Mouse (Mus musculus) lung, adult 2 months (tissue): ENCODE measurements around the gene Ezh1. TPM values are rescaled to one million over a fixed set of nuclear protein-coding genes. Genes with fewer than 3 reads are reported as not detected.

Experiments
- DNase-seq: peaks from one replicate; pipeline ENCODE4 v3.0.0; 2022
- H3K4me1 ChIP-seq: fragments of 200-500 bp; 2 replicates; pipeline ENCODE4 v1.6.1; 2011; ENCODE audit warnings: low read length; ENCODE audit not compliant: control insufficient read depth, insufficient read depth
- H3K4me3 ChIP-seq: fragments of 200-500 bp; replicated peaks from 2 replicates; pipeline ENCODE3; 2011; ENCODE audit warnings: low read depth, mild to moderate bottlenecking, control low read depth, low read length; ENCODE audit errors: extremely low read depth
- CTCF ChIP-seq: fragments of 200-500 bp; IDR thresholded peaks from 2 replicates; pipeline ENCODE4 v1.5.1; 2011; ENCODE audit warnings: mild to moderate bottlenecking, low read length, control low read depth; ENCODE audit not compliant: insufficient read depth
- POLR2A ChIP-seq: fragments of 200-500 bp; IDR thresholded peaks from 2 replicates; pipeline ENCODE4 v1.6.1; 2011; ENCODE audit warnings: low read depth, mild to moderate bottlenecking, control low read depth, low read length, borderline replicate concordance; ENCODE audit errors: extremely low read depth
- WGBS: fragments of 180-500 bp; shearing (Covaris S2); methylation state at CpG from one replicate; pipeline ENCODE4 v1.1.7; 2018; 5-methylcytosine and 5-hydroxymethylcytosine counted together
- polyA plus RNA-seq: library from polyadenylated mRNA; depleted of rRNA; stranded (reverse); fragments of >200 nt; gene quantifications from 2 replicates; pipeline ENCODE4 v1.2.3, GENCODE M21; 2012

Gene Ezh1
- polyA plus RNA-seq, 1 experiment, result 50.1 TPM

DNA sequence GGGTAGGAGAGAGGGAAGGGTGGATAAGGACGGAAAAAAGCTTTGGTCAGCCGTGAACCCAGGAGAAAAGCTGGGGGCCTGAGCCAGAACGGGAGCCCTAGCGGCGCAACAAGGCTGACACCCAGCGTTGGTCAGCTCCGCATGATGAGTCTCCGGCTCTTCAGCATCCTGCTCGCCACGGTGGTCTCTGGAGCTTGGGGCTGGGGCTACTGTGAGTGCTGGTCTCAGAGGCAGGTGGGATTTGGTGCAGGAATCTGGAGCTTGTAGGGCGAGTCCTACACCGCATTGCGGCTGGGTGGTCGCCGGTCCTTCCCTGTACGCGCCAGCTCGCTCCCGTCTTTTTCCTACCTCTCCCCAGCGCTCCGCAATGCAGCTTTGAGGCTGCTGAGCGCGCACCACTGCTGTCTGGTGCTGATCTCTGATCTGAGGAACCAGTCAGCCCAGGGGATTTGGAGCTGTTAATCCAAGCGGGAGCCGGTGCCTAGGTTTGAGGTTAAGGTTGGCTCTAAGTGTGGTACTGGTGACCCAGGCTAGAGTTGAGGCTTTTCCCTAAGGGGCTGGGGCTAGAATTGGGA, 50.1 kb downstream of the Ezh1 start:
- H3K4me3 ChIP-seq, result no peak overlapping the region
- no peak for TF ChIP-seq POLR2A
- 0 out of 2 replicates have a peak, but pooled peaks have one; percentile 21 for TF ChIP-seq CTCF
- DNase-seq, result no peak
- H3K4me1 ChIP-seq, result peaks cover 18% of the 10 kb centered on the region
- WGBS, result 2% methylated on average over 25 of the region's 25 CpGs

DNA sequence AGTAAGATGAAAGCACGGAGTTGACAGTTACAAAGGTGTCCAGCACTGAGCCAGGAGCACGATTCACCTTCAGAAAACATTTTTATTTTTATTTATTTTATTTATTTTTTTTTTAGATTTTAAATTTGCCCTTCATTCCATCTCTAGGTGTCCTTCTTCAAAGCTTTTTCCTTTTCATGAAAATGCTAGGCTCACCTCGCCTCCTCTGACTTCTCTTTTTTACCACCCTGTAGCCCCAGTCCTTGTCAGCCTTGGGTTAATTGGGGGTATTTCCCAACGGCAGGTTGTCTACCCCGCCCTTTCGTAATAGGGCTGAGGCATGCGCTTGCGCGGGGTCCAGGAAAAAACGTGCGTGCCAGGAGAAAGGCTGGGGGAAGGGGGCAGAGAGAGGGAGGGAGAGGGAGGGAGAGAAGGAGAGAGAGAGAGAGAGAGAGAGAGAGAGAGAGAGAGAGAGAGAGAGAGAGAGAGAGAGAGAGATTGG, 50.6 kb downstream of the Ezh1 start:
- Histone ChIP-seq H3K4me1 (peaks cover 18% of the 10 kb centered on the region), H3K4me3 (no peak overlapping the region)
- WGBS, result 11% methylated on average over 11 of the region's 11 CpGs
- no peak for DNase-seq
- TF ChIP-seq POLR2A, result no peak
- no peak for TF ChIP-seq CTCF

DNA sequence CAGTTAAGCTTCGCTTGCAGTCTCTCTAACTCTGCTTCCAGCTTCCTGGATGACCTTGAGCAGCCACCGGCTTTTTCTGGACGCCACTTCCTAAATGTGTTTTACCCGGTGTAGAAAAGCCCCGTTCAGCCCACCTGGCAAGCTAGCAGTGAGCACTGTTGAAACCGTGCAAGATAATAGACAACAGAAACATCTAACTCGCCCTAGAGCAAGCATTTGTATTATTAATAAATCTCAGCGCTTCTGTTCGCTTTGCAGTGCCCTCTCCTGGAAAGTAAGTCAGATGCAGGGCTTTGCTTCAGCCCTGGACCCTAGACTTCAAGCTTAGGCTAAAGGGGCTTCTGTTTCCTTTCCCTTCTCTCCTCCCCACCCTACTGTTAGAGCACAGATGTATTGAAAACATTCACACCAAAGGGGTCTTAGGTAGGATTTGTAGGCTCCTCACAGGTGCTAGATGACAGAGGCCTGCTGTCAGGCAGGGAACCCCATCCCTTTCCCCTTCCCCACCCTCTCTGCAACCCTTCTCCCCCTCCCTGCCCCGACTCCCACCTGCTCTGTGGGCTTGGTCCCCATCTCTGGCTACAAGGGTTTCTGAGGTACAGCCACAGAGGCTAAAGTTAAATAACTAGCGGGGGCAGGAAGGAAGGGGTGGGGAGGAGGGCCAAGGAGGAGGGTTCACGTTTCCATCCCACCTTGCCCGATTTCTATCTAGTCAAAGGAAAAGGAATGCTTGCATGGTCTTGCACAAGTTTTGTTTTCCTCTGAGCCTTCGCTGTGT, 51.2 kb downstream of the Ezh1 start, which contains the start of gene Ccr10:
Ccr10 (minus strand) TSS at position 593 of the 778 bp plus-strand sequence.
- 20% methylated on average over 14 of the region's 14 CpGs for WGBS

DNA sequence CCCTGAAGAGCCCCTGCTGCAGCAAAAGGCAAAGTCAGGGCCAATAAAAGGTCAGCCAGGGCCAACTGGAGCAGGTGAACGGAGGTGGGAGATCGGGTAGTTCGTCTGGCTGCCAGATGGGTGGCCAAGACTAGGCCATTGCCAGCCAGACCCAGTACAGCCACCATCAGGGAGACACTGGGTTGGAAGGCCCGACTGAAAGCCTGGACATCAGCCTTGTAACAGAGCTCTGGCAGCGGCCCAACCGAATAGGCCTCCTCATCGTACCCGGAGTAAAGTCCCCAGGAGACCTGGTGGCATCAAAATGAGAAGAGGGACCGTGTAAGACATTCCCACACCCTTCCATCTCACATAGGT, 51.9 kb downstream of the Ezh1 start:
- 38% methylated on average over 9 of the region's 9 CpGs for WGBS
- Histone ChIP-seq H3K4me1 (peaks cover 18% of the 10 kb centered on the region), H3K4me3 (peak overlapping the region; percentile 37)
- TF ChIP-seq POLR2A (no peak), CTCF (no peak)
- no peak for DNase-seq

More for the DNA sequence above, 51.2 kb downstream of the Ezh1 start, which contains the start of gene Ccr10:
- peak; percentile 38 for TF ChIP-seq CTCF
- no peak for TF ChIP-seq POLR2A
- Histone ChIP-seq H3K4me1 (peaks cover 18% of the 10 kb centered on the region), H3K4me3 (peak within 1 kb of the TSS; percentile 37)
- no peak for DNase-seq

DNA sequence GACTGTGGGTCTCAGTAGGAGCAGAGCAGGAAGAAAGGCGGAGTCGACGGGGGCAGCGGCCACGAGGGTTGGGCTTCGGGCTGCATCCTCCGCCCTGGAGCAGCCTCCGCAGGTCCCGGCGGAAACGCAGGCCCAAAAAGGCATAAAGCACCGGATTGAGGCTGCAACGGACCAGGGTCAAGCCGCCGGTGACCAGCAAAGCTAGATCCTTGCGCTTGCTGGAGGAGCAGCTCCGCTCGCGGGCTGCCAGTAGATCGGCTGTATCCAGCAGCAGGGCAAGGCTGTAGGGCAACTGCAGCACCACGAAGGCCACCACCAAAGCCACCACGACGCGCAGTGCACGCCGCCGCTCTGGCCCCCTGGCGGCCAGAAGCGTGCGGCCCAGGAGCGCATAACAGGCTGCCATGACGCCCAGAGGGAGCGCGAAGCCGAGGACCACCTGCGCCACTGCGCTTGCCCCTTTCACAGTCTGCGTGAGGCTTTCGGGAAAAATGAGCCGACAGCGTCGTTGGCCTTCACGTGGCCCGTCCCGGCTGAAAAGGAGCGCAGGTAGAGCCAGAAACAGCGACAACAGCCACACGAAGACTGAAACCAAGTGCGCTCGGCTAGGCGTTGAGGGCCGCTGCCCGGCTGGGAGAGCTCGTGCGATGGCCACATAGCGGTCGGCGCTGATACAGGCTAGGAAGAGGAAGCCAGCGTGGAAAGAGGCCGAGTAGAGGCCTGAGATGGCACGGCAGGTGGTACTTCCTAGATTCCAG, 52.5 kb downstream of the Ezh1 start:
- peak; percentile 62 for TF ChIP-seq CTCF
- TF ChIP-seq POLR2A, result peak; percentile 38; the same call in 1 of the 2 replicates
- peak; percentile 75 for DNase-seq
- Histone ChIP-seq H3K4me3 (peak overlapping the region; percentile 37), H3K4me1 (peaks cover 18% of the 10 kb centered on the region)
- whole genome bisulfite sequencing, result 3% methylated on average over 61 of the region's 61 CpGs

DNA sequence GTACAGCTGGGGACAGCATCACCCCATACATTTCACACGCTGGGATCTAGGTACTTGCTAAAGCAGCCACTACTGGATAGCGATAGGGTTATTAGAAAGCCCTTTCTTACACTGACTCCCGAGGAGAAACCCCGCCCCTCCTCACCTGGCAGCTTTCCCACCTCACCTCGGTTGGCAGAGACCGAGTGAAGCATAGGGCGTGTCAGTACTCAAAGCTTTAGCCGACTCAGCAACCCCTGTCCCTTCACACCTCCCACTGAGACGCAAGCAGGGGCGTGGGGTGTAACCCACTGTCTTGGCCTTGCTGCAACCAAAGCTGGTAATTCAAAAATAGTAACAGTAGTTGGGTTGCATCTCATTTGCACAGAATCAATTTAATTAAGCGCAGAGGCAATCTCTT, 53.2 kb downstream of the Ezh1 start:
- no peak for TF ChIP-seq CTCF
- peak; percentile 71 for DNase-seq
- Histone ChIP-seq H3K4me1 (peaks cover 20% of the 10 kb centered on the region), H3K4me3 (no peak overlapping the region)
- WGBS, result 8% methylated on average over 11 of the region's 11 CpGs

DNA sequence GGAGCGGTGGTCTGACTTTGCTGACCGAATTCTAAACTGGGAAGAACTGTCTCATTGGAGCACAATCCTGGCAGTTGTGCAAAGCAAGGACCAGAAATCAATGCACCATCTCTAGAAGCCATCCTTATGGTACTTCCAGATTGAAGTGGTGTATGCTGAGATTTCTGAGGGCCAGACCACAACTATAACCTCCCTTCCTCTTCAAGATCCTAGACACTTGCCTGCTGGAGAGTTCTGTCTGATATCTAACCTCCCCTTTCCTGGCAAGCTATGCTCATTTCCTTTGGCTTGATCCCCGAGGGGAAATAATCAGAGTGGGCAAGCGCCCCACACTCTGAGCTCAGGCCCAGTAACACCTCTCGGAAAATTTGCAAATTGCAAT, 53.8 kb downstream of the Ezh1 start:
- DNase-seq, result no peak
- H3K4me3 ChIP-seq, result peak overlapping the region; percentile 73
- H3K4me1 ChIP-seq, result peaks cover 20% of the 10 kb centered on the region
- TF ChIP-seq POLR2A (no peak), CTCF (no peak)
- WGBS, result 3% methylated on average over 5 of the region's 5 CpGs

DNA sequence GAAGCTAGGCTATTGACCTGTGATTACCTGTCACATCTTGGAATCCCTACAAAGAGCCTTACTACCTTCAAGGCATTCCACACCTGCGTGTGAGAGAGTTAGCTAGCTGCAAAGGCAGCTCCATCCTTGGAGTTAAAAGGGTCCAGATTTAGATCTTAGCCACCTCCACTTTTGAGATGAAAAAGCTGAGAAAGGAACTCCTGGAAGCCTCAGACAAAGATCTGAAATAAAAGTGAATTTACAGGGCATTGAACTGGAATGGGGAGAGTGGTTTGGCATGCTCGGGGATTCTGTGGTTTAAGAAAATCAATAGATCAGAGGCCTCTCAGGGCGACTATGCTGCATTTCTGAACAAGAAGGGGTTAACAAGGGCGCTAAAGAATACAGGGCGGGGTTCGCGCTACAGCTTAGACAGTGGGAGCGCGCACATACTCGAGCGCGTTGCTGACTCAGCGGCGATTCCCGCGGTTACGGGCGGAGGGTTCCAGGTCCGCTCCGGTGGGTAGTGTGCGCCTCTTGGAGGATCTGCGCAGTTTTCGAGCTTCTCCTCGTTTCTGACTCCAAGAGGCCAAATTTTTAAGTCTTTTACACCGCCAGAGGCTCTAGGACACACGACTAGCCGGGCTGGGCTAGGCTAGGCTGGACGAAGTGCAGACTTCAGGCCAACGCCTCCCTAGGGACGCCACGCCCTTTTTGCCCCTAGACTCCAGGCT, 54.4 kb downstream of the Ezh1 start:
- DNase-seq, result peak; percentile 67
- TF ChIP-seq POLR2A (peak; percentile 39; the same call in 1 of the 2 replicates), CTCF (no peak)
- Histone ChIP-seq H3K4me3 (peak overlapping the region; percentile 73), H3K4me1 (peaks cover 20% of the 10 kb centered on the region)
- WGBS, result under 1% methylated on average over 31 of the region's 31 CpGs
